Mouse (Mus musculus) forebrain, embryonic 11.5 days (tissue): ENCODE data around the gene Klhl35. TPM values are rescaled to one million over a fixed set of nuclear protein-coding genes. Genes with fewer than 3 reads are reported as not detected.

Experiments used
- ATAC-seq: fragments of 200-750 bp; cut with Nextera tagmentation; replicated peaks from 2 replicates; pipeline ENCODE4 v1.8.0; 2017; ENCODE audit warnings: moderate TSS enrichment; ENCODE audit not compliant: low FRiP score
- DNase-seq: peaks from one replicate; pipeline ENCODE4 v3.0.0-alpha.2; 2017; ENCODE audit warnings: low spot score
- H3K27ac ChIP-seq: fragments of 300-500 bp; sonication (generic); 2 replicates; pipeline ENCODE4 v1.5.1; 2014; ENCODE audit warnings: low read depth, low read length
- H3K27me3 ChIP-seq: fragments of 300-500 bp; sonication (generic); 2 replicates; pipeline ENCODE4 v1.6.1; 2014; ENCODE audit warnings: mild to moderate bottlenecking, low read length, mixed read lengths; ENCODE audit not compliant: control insufficient read depth, insufficient read depth
- H3K36me3 ChIP-seq: fragments of 300-500 bp; sonication (generic); 2 replicates; pipeline ENCODE4 v1.6.1; 2014; ENCODE audit warnings: mild to moderate bottlenecking, low read length, moderate library complexity, mixed read lengths; ENCODE audit not compliant: control insufficient read depth, insufficient read depth
- H3K4me1 ChIP-seq: fragments of 300-500 bp; sonication (generic); replicated peaks from 2 replicates; pipeline ENCODE4 v1.6.1; 2014; ENCODE audit warnings: low read length, mixed read lengths; ENCODE audit not compliant: control insufficient read depth, insufficient read depth
- H3K4me2 ChIP-seq: fragments of 300-500 bp; sonication (generic); 2 replicates; pipeline ENCODE4 v1.6.1; 2014; ENCODE audit warnings: low read depth, mild to moderate bottlenecking, low read length, moderate library complexity, mixed read lengths; ENCODE audit not compliant: severe bottlenecking
- H3K4me3 ChIP-seq: fragments of 300-500 bp; sonication (generic); 2 replicates; pipeline ENCODE4 v1.5.1; 2014; ENCODE audit warnings: low read depth, low read length
- H3K9ac ChIP-seq: fragments of 300-500 bp; sonication (generic); 2 replicates; pipeline ENCODE4 v1.6.1; 2014; ENCODE audit warnings: low read length
- H3K9me3 ChIP-seq: fragments of 300-500 bp; sonication (generic); 2 replicates; pipeline ENCODE4 v1.6.1; 2016; ENCODE audit warnings: low read length, mixed read lengths; ENCODE audit not compliant: control insufficient read depth
- WGBS: fragments of 180-500 bp; shearing (Covaris S2); extraction: QIAGEN DNeasy Blood & Tissue Kit; methylation state at CpG from one replicate; pipeline ENCODE4 v1.1.7; 2014; 5-methylcytosine and 5-hydroxymethylcytosine counted together
- polyA plus RNA-seq: library from polyadenylated mRNA; unstranded; fragments of >200 nt; fragmentation: Nextera tagmentation; extraction: Ambion mirVana; gene quantifications from 2 replicates; pipeline ENCODE4 v1.2.1, GENCODE M21; 2014

Gene Klhl35
- polyA plus RNA-seq, 1 experiment from 2014 or later, result 5.5 TPM

- Histone ChIP-seq H3K36me3 (no peaks in the 10 kb centered on the region), H3K27ac (no peak overlapping the region), H3K4me3 (no peak overlapping the region), H3K4me1 (peaks cover 2% of the 10 kb centered on the region; the same call in 1 of the 2 replicates), H3K9me3 (no peaks in the 10 kb centered on the region), H3K9ac (no peak overlapping the region), H3K4me2 (no peak overlapping the region), H3K27me3 (no peaks in the 10 kb centered on the region)
- 69% methylated on average over 11 of the region's 11 CpGs for WGBS
- DNase-seq, result no peak
- no peak for ATAC-seq
These were observed 35.6 kb upstream of the Klhl35 start for GRCm38 (mm10) chr7:99430246-99430645.

GRCm38 (mm10) chr7:99432248-99432647 lies 33.6 kb upstream of the Klhl35 start:
- Histone ChIP-seq H3K4me1 (peaks cover 6% of the 10 kb centered on the region; the same call in 1 of the 2 replicates), H3K9ac (no peak overlapping the region; the same call in 1 of the 2 replicates), H3K36me3 (no peaks in the 10 kb centered on the region), H3K4me2 (no peak overlapping the region), H3K27me3 (no peaks in the 10 kb centered on the region), H3K9me3 (no peaks in the 10 kb centered on the region), H3K4me3 (no peak overlapping the region), H3K27ac (no peak overlapping the region; the same call in 1 of the 2 replicates)
- peak; percentile 39; the same call in 1 of the 2 replicates for ATAC-seq
- WGBS, result 63% methylated on average over 14 of the region's 14 CpGs
- DNase-seq, result no peak

GRCm38 (mm10) chr7:99432863-99433262 lies 32.9 kb upstream of the Klhl35 start:
- no peak for ATAC-seq
- Histone ChIP-seq H3K27ac (no peak overlapping the region), H3K9ac (no peak overlapping the region; the same call in 1 of the 2 replicates), H3K4me3 (no peak overlapping the region), H3K4me2 (no peak overlapping the region), H3K9me3 (no peaks in the 10 kb centered on the region), H3K27me3 (no peaks in the 10 kb centered on the region), H3K36me3 (no peaks in the 10 kb centered on the region), H3K4me1 (peaks cover 6% of the 10 kb centered on the region; the same call in 1 of the 2 replicates)
- DNase-seq, result no peak
- WGBS, result 90% methylated on average over 6 of the region's 6 CpGs

- no peak overlapping the region for H3K9ac ChIP-seq
- H3K4me2 ChIP-seq, result no peak overlapping the region
- no peak overlapping the region for H3K4me3 ChIP-seq
- no peak overlapping the region for H3K27ac ChIP-seq
- DNase-seq (no peak), ATAC-seq (no peak)
- 9% methylated on average over 12 of the region's 12 CpGs for WGBS
- H3K9me3 ChIP-seq, result no peaks in the 10 kb centered on the region
- H3K27me3 ChIP-seq, result no peaks in the 10 kb centered on the region
- peaks cover 6% of the 10 kb centered on the region; the same call in 1 of the 2 replicates for H3K4me1 ChIP-seq
- no peaks in the 10 kb centered on the region for H3K36me3 ChIP-seq
These were observed 31.0 kb upstream of the Klhl35 start for GRCm38 (mm10) chr7:99434672-99435250.

- Histone ChIP-seq H3K4me1 (peaks cover 6% of the 10 kb centered on the region; the same call in 1 of the 2 replicates), H3K9me3 (no peaks in the 10 kb centered on the region), H3K36me3 (no peaks in the 10 kb centered on the region), H3K9ac (no peak overlapping the region), H3K27me3 (no peaks in the 10 kb centered on the region), H3K4me3 (no peak overlapping the region), H3K27ac (no peak overlapping the region), H3K4me2 (no peak overlapping the region)
- no peak for ATAC-seq
- DNase-seq, result no peak
- WGBS, result 3% methylated on average over 4 of the region's 4 CpGs
These were observed 29.3 kb upstream of the Klhl35 start for GRCm38 (mm10) chr7:99436530-99436929.

GRCm38 (mm10) chr7:99438881-99439280 lies 26.9 kb upstream of the Klhl35 start:
- Histone ChIP-seq H3K9ac (no peak overlapping the region), H3K27ac (no peak overlapping the region), H3K27me3 (no peaks in the 10 kb centered on the region), H3K9me3 (no peaks in the 10 kb centered on the region), H3K4me3 (no peak overlapping the region), H3K36me3 (no peaks in the 10 kb centered on the region), H3K4me1 (peaks cover 6% of the 10 kb centered on the region; the same call in 1 of the 2 replicates), H3K4me2 (no peak overlapping the region)
- DNase-seq (no peak), ATAC-seq (no peak)
- WGBS, result 73% methylated on average over 10 of the region's 10 CpGs

GRCm38 (mm10) chr7:99441534-99442072 lies 24.2 kb upstream of the Klhl35 start:
- H3K4me3 ChIP-seq, result no peak overlapping the region
- no peaks in the 10 kb centered on the region for H3K9me3 ChIP-seq
- ATAC-seq, result no peak
- H3K4me1 ChIP-seq, result peaks cover 2% of the 10 kb centered on the region; the same call in 1 of the 2 replicates
- no peak overlapping the region for H3K4me2 ChIP-seq
- H3K27me3 ChIP-seq, result no peaks in the 10 kb centered on the region
- 33% methylated on average over 6 of the region's 6 CpGs for WGBS
- no peaks in the 10 kb centered on the region for H3K36me3 ChIP-seq
- no peak overlapping the region for H3K27ac ChIP-seq
- no peak overlapping the region; the same call in 1 of the 2 replicates for H3K9ac ChIP-seq
- DNase-seq, result no peak

GRCm38 (mm10) chr7:99443164-99443563 lies 22.6 kb upstream of the Klhl35 start:
- Histone ChIP-seq H3K9ac (no peak overlapping the region), H3K4me2 (no peak overlapping the region), H3K27me3 (no peaks in the 10 kb centered on the region), H3K4me1 (no peaks in the 10 kb centered on the region), H3K27ac (no peak overlapping the region), H3K9me3 (no peaks in the 10 kb centered on the region), H3K36me3 (no peaks in the 10 kb centered on the region), H3K4me3 (no peak overlapping the region)
- DNase-seq (no peak), ATAC-seq (no peak)
- 70% methylated on average over 5 of the region's 5 CpGs for WGBS

- ATAC-seq, result no peak
These were observed 21.8 kb upstream of the Klhl35 start for GRCm38 (mm10) chr7:99444012-99444411.

More at GRCm38 (mm10) chr7:99444012-99444411, 21.8 kb upstream of the Klhl35 start:
- H3K27ac ChIP-seq, result no peak overlapping the region
- no peak overlapping the region for H3K9ac ChIP-seq
- 66% methylated on average over 6 of the region's 6 CpGs for WGBS
- no peak overlapping the region for H3K4me3 ChIP-seq
- no peak overlapping the region for H3K4me2 ChIP-seq
- H3K36me3 ChIP-seq, result no peaks in the 10 kb centered on the region
- no peaks in the 10 kb centered on the region for H3K27me3 ChIP-seq
- no peaks in the 10 kb centered on the region for H3K9me3 ChIP-seq
- no peak for DNase-seq
- H3K4me1 ChIP-seq, result peaks cover 2% of the 10 kb centered on the region; the same call in 1 of the 2 replicates
